Mouse (Mus musculus): ENCODE measurements at regions not wholly inside any gene's neighbourhood (a gene's known extent, or its start where the extent isn't known, plus 50 kb on each side); places are given as distances from the start of the nearest gene placed in this dataset.

DNA sequence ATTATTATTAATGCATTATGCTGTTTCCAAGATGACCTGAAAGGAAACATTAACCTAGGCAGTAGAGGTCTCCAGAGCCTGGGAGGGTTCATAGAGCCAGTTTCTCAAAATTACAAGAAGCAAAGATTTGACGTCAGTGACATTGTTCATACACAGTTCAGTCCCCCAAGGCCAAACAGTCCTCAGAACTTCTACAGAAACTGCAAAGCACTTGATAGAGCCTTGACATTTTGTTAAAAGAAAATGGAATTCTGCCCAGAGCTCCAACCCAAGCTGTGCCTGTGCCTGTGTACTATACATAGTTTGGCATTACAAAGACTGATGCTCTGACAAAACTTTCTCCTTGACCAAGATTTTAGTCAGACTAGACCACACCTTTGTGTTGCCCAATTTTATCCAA, 118.9 kb downstream of the H2al2a start:
- H3K9me3 ChIP-seq (ENCODE audit: low read length) = no peaks in the 10 kb centered on the region
- no peak overlapping the region for H3K9ac ChIP-seq (replicated peaks; ENCODE audit: low read depth)
- no peak overlapping the region for H3K27ac ChIP-seq (ENCODE audit: low read length)
- no peak overlapping the region for H3K4me2 ChIP-seq (replicated peaks; ENCODE audit: low read depth, low read length)
- TF ChIP-seq CTCF (IDR thresholded peaks at IDR 0.05) = no peak
- TF ChIP-seq EP300 (IDR thresholded peaks at IDR 0.05) = no peak
- no peaks in the 10 kb centered on the region for H3K36me3 ChIP-seq (ENCODE audit: insufficient read depth, low read length)
- no peaks in the 10 kb centered on the region for H3K4me1 ChIP-seq (ENCODE audit: insufficient read depth, low read depth, low read length)
- no peak for DNase-seq (ENCODE audit: low spot score)
- ATAC-seq = no peak
- no peak overlapping the region for H3K4me3 ChIP-seq (ENCODE audit: low read depth, low read length)
- H3K27me3 ChIP-seq (replicated peaks; ENCODE audit: insufficient read depth, low read length) = no peaks in the 10 kb centered on the region
- 61% methylated on average over 1 of the region's 1 CpGs for WGBS

DNA sequence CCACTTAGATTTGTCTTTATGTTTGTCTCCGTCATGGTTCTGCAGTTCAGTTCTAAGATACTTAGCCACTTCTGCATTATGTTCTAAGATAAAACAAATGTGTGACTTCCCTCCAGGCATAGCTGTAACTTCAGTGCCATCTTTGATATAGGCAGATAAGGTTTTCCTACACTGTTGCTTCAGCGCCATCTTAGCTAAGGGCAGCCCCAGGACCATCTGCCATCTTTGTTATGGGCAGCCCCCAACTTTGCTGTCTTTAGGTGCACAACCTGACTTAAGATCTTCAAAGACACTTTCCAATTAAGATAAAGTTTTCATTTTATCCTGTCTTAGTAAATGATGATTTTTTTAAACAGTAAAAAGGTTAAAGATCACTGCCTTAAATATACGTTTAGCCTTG, 119.8 kb downstream of the H2al2a start:
- Histone ChIP-seq H3K9me3 (ENCODE audit: low read length) (no peaks in the 10 kb centered on the region), H3K4me3 (ENCODE audit: low read depth, low read length) (no peak overlapping the region), H3K9ac (replicated peaks; ENCODE audit: low read depth) (no peak overlapping the region), H3K4me1 (ENCODE audit: insufficient read depth, low read depth, low read length) (no peaks in the 10 kb centered on the region), H3K4me2 (replicated peaks; ENCODE audit: low read depth, low read length) (no peak overlapping the region), H3K27ac (ENCODE audit: low read length) (no peak overlapping the region), H3K36me3 (ENCODE audit: insufficient read depth, low read length) (no peaks in the 10 kb centered on the region), H3K27me3 (replicated peaks; ENCODE audit: insufficient read depth, low read length) (no peaks in the 10 kb centered on the region)
- DNase-seq (ENCODE audit: low spot score) (no peak), ATAC-seq (no peak)
- TF ChIP-seq CTCF (IDR thresholded peaks at IDR 0.05) = no peak
- WGBS = 85% methylated on average over 3 of the region's 3 CpGs

DNA sequence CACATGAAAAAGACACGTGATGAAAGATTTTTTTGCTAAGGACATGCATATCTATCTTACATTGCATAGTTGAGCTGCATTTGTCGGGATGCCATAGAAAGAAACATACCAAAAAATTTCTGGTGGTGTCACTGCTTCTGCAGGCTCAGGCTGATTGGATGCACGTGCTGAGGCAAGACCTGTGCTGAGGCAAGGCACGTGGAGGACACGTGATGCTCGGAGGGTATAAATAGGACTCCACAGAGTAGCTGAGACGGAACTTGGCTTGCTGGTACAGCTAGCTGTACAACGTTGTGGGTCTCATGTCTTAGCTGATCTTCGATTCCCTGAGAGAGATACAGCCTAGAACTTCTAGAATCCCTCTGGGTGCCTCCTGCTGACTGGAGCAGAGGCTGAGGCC, 120.6 kb downstream of the H2al2a start:
- H3K27ac ChIP-seq (ENCODE audit: low read length) = no peak overlapping the region
- DNase-seq (ENCODE audit: low spot score) = no peak
- ATAC-seq = no peak
- H3K36me3 ChIP-seq (ENCODE audit: insufficient read depth, low read length) = no peaks in the 10 kb centered on the region
- no peak overlapping the region for H3K4me3 ChIP-seq (ENCODE audit: low read depth, low read length)
- no peaks in the 10 kb centered on the region for H3K9me3 ChIP-seq (ENCODE audit: low read length)
- H3K27me3 ChIP-seq (replicated peaks; ENCODE audit: insufficient read depth, low read length) = no peaks in the 10 kb centered on the region
- no peak overlapping the region for H3K4me2 ChIP-seq (replicated peaks; ENCODE audit: low read depth, low read length)
- 84% methylated on average over 9 of the region's 9 CpGs for WGBS
- no peak overlapping the region for H3K9ac ChIP-seq (replicated peaks; ENCODE audit: low read depth)
- TF ChIP-seq CTCF (IDR thresholded peaks at IDR 0.05) (no peak), EP300 (IDR thresholded peaks at IDR 0.05) (no peak)
- no peaks in the 10 kb centered on the region for H3K4me1 ChIP-seq (ENCODE audit: insufficient read depth, low read depth, low read length)

GRCm38 (mm10) chr2:17870562-17870961, 126.2 kb downstream of the H2al2a start:
- Histone ChIP-seq H3K4me2 (replicated peaks; ENCODE audit: low read depth, low read length) (no peak overlapping the region), H3K4me3 (ENCODE audit: low read depth, low read length) (no peak overlapping the region), H3K9ac (replicated peaks; ENCODE audit: low read depth) (no peak overlapping the region), H3K4me1 (ENCODE audit: insufficient read depth, low read depth, low read length) (no peaks in the 10 kb centered on the region), H3K27ac (ENCODE audit: low read length) (no peak overlapping the region), H3K9me3 (ENCODE audit: low read length) (no peaks in the 10 kb centered on the region), H3K36me3 (ENCODE audit: insufficient read depth, low read length) (no peaks in the 10 kb centered on the region), H3K27me3 (replicated peaks; ENCODE audit: insufficient read depth, low read length) (no peaks in the 10 kb centered on the region)
- no peak for DNase-seq (ENCODE audit: low spot score)
- TF ChIP-seq CTCF (IDR thresholded peaks at IDR 0.05) (no peak), EP300 (IDR thresholded peaks at IDR 0.05) (no peak)
- 55% methylated on average over 2 of the region's 2 CpGs for WGBS
- no peak for ATAC-seq

GRCm38 (mm10) chr2:17868145-17868544, 128.6 kb downstream of the H2al2a start:
- DNase-seq (ENCODE audit: low spot score) = no peak
- 42% methylated on average over 9 of the region's 9 CpGs for WGBS
- H3K27ac ChIP-seq (ENCODE audit: low read length) = no peak overlapping the region
- no peak overlapping the region for H3K4me2 ChIP-seq (replicated peaks; ENCODE audit: low read depth, low read length)
- no peaks in the 10 kb centered on the region for H3K4me1 ChIP-seq (ENCODE audit: insufficient read depth, low read depth, low read length)
- no peaks in the 10 kb centered on the region for H3K36me3 ChIP-seq (ENCODE audit: insufficient read depth, low read length)
- H3K9me3 ChIP-seq (ENCODE audit: low read length) = no peaks in the 10 kb centered on the region
- TF ChIP-seq CTCF (IDR thresholded peaks at IDR 0.05) = no peak
- TF ChIP-seq EP300 (IDR thresholded peaks at IDR 0.05) = no peak
- no peaks in the 10 kb centered on the region for H3K27me3 ChIP-seq (replicated peaks; ENCODE audit: insufficient read depth, low read length)
- H3K9ac ChIP-seq (replicated peaks; ENCODE audit: low read depth) = no peak overlapping the region
- no peak for ATAC-seq
- H3K4me3 ChIP-seq (ENCODE audit: low read depth, low read length) = no peak overlapping the region

DNA sequence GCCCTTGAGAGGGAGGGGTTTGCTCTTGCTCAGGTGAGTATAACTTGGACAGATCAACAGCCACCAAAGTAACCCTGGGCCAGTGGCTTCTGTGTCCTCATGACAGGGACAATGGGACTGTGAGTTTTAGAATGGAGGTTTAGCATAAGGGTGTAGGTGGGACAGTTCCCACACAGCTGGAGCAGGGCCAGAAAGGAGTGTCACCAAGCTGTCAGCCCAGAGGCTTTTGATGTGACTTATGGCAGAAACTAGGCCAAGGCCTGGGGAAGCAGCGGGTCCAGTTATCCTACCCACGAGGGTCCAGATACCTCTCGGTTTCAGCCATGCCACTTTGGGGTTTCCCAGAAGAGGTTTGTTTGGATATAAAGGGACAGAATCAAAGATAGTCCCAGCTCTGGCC, 129.4 kb downstream of the H2al2a start:
- Histone ChIP-seq H3K4me1 (ENCODE audit: insufficient read depth, low read depth, low read length) (no peaks in the 10 kb centered on the region), H3K27me3 (replicated peaks; ENCODE audit: insufficient read depth, low read length) (no peaks in the 10 kb centered on the region), H3K36me3 (ENCODE audit: insufficient read depth, low read length) (no peaks in the 10 kb centered on the region), H3K9ac (replicated peaks; ENCODE audit: low read depth) (no peak overlapping the region), H3K4me3 (ENCODE audit: low read depth, low read length) (no peak overlapping the region), H3K27ac (ENCODE audit: low read length) (no peak overlapping the region), H3K9me3 (ENCODE audit: low read length) (no peaks in the 10 kb centered on the region), H3K4me2 (replicated peaks; ENCODE audit: low read depth, low read length) (no peak overlapping the region)
- WGBS = 71% methylated on average over 3 of the region's 3 CpGs
- ATAC-seq (no peak), DNase-seq (ENCODE audit: low spot score) (no peak)
- TF ChIP-seq EP300 (IDR thresholded peaks at IDR 0.05) = no peak
- TF ChIP-seq CTCF (IDR thresholded peaks at IDR 0.05) = no peak

GRCm38 (mm10) chr2:17861765-17862495, 130.7 kb upstream of the Nebl start:
- no peak for ATAC-seq
- DNase-seq (ENCODE audit: low spot score) = no peak
- Histone ChIP-seq H3K9me3 (ENCODE audit: low read length) (no peaks in the 10 kb centered on the region), H3K4me1 (ENCODE audit: insufficient read depth, low read depth, low read length) (no peaks in the 10 kb centered on the region), H3K27ac (ENCODE audit: low read length) (no peak overlapping the region), H3K4me3 (ENCODE audit: low read depth, low read length) (no peak overlapping the region), H3K36me3 (ENCODE audit: insufficient read depth, low read length) (no peaks in the 10 kb centered on the region), H3K27me3 (replicated peaks; ENCODE audit: insufficient read depth, low read length) (no peaks in the 10 kb centered on the region), H3K4me2 (replicated peaks; ENCODE audit: low read depth, low read length) (no peak overlapping the region), H3K9ac (replicated peaks; ENCODE audit: low read depth) (no peak overlapping the region)
- WGBS = 17% methylated on average over 10 of the region's 10 CpGs
- TF ChIP-seq EP300 (IDR thresholded peaks at IDR 0.05) (no peak), CTCF (IDR thresholded peaks at IDR 0.05) (no peak)

Data from lung, postnatal 0 days (tissue).